Mouse (Mus musculus) adrenal gland, adult 8-10 months (tissue): ENCODE results near the gene Ms4a2. TPM values are rescaled to one million over a fixed set of nuclear protein-coding genes. Genes with fewer than 3 reads are reported as not detected.

Experiments used
- DNase-seq: peaks from one replicate; pipeline ENCODE4 v3.0.0; 2022
- total RNA-seq, 4 experiments: library from RNA; stranded (reverse); gene quantifications; 2 replicates each; pipeline ENCODE4 v1.2.4; 2022

Gene Ms4a2
- total RNA-seq, 4 experiments from 2014 or later, result 0.52 TPM; not detected in 3

DNA sequence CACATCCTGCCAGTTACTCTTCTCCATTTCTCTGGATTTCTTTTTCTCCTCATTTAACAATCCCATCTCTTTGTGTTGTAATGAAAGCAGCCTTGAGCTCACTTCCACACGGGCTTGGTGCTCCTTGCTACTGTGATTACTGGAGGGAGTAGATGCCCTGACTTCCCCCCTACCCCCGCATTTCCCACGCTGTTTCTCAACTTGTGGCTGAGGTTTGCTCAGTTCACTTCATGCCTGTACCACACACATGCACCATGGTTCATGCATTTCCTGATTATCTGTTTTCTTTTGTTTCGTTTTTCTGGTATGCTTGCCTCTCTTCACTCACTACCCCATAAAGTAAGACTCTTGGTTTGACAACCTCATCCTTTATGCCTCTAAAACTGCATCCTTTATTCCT, 34.3 kb downstream of the Ms4a2 start:
- DNase-seq, result no peak

- no peak for DNase-seq
Observed at GRCm38 (mm10) chr19:11574965-11575364, 48.6 kb downstream of the Ms4a2 start.

Other genes starting within 250 kb of the Ms4a2 start
- 1 to 10 TPM; 3.0 to 8.9 (median 8.4) TPM for gene Ms4a4a, start 248.2 kb downstream of the Ms4a2 start, total RNA-seq
- 1 to 10 TPM in 2 of 4 experiments, under 1 TPM in 2; 0.40 to 3.5 (median 0.93) TPM for gene Ms4a4c, start 218.9 kb downstream of the Ms4a2 start, total RNA-seq
- gene Ms4a4b, start 180.2 kb downstream of the Ms4a2 start, total RNA-seq, result 1 to 10 TPM in 3 of 4 experiments, under 1 TPM in 1; 0.66 to 3.0 (median 1.5) TPM
- gene Ms4a6c, start 154.4 kb downstream of the Ms4a2 start, total RNA-seq, result 10 to 100 TPM; 10.3 to 18.6 (median 17.5) TPM
- under 1 TPM; 0.22 to 0.89 (median 0.35) TPM for gene Gm8369, start 137.8 kb downstream of the Ms4a2 start, total RNA-seq
- gene Ms4a6b, start 107.2 kb downstream of the Ms4a2 start, total RNA-seq, result 10 to 100 TPM in 2 of 4 experiments, 1 to 10 TPM in 2; 6.8 to 11.0 (median 9.6) TPM
- 1 to 10 TPM; 1.8 to 3.3 (median 2.3) TPM for gene Ms4a4d, start 86.9 kb downstream of the Ms4a2 start, total RNA-seq
- gene Ms4a6d, start 18.9 kb downstream of the Ms4a2 start, total RNA-seq, result 10 to 100 TPM in 1 of 4 experiments, 1 to 10 TPM in 3; 6.9 to 10.1 (median 8.8) TPM
- not detected for gene Ms4a3, start 17.1 kb upstream of the Ms4a2 start, total RNA-seq
- gene Oosp2, start 36.8 kb upstream of the Ms4a2 start, total RNA-seq, result under 1 TPM in 1 of 4 experiments, not detected in 3; 0.84 TPM
- 1 to 10 TPM in 2 of 4 experiments, not detected in 2; 5.4 to 5.5 TPM for gene Oosp1, start 67.4 kb upstream of the Ms4a2 start, total RNA-seq
- not detected for gene Oosp3, start 73.3 kb upstream of the Ms4a2 start, total RNA-seq
- not detected for gene Gif, start 123.8 kb upstream of the Ms4a2 start, total RNA-seq
- 10 to 100 TPM; 68.1 to 71.4 (median 68.8) TPM for gene Mrpl16, start 146.7 kb upstream of the Ms4a2 start, total RNA-seq
- 10 to 100 TPM; 10.4 to 18.8 (median 14.2) TPM for gene Stx3, start 195.7 kb upstream of the Ms4a2 start, total RNA-seq
- not detected for gene Olfr1417, start 215.5 kb upstream of the Ms4a2 start, total RNA-seq
- not detected for gene Olfr1418, start 237.3 kb upstream of the Ms4a2 start, total RNA-seq